Mouse (Mus musculus) forebrain, embryonic 11.5 days (tissue): ENCODE results near the gene Xiap. TPM values are rescaled to one million over a fixed set of nuclear protein-coding genes. Genes with fewer than 3 reads are reported as not detected.

Experiments used
- ATAC-seq: fragments of 200-750 bp; cut with Nextera tagmentation; replicated peaks from 2 replicates; pipeline ENCODE4 v1.8.0; 2017; ENCODE audit warnings: moderate TSS enrichment; ENCODE audit not compliant: low FRiP score
- DNase-seq: peaks from one replicate; pipeline ENCODE4 v3.0.0-alpha.2; 2017; ENCODE audit warnings: low spot score
- H3K27ac ChIP-seq: fragments of 300-500 bp; sonication (generic); 2 replicates; pipeline ENCODE4 v1.5.1; 2014; ENCODE audit warnings: low read depth, low read length
- H3K27me3 ChIP-seq: fragments of 300-500 bp; sonication (generic); 2 replicates; pipeline ENCODE4 v1.6.1; 2014; ENCODE audit warnings: mild to moderate bottlenecking, low read length, mixed read lengths; ENCODE audit not compliant: control insufficient read depth, insufficient read depth
- H3K36me3 ChIP-seq: fragments of 300-500 bp; sonication (generic); 2 replicates; pipeline ENCODE4 v1.6.1; 2014; ENCODE audit warnings: mild to moderate bottlenecking, low read length, moderate library complexity, mixed read lengths; ENCODE audit not compliant: control insufficient read depth, insufficient read depth
- H3K4me1 ChIP-seq: fragments of 300-500 bp; sonication (generic); replicated peaks from 2 replicates; pipeline ENCODE4 v1.6.1; 2014; ENCODE audit warnings: low read length, mixed read lengths; ENCODE audit not compliant: control insufficient read depth, insufficient read depth
- H3K4me2 ChIP-seq: fragments of 300-500 bp; sonication (generic); 2 replicates; pipeline ENCODE4 v1.6.1; 2014; ENCODE audit warnings: low read depth, mild to moderate bottlenecking, low read length, moderate library complexity, mixed read lengths; ENCODE audit not compliant: severe bottlenecking
- H3K4me3 ChIP-seq: fragments of 300-500 bp; sonication (generic); 2 replicates; pipeline ENCODE4 v1.5.1; 2014; ENCODE audit warnings: low read depth, low read length
- H3K9ac ChIP-seq: fragments of 300-500 bp; sonication (generic); 2 replicates; pipeline ENCODE4 v1.6.1; 2014; ENCODE audit warnings: low read length
- H3K9me3 ChIP-seq: fragments of 300-500 bp; sonication (generic); 2 replicates; pipeline ENCODE4 v1.6.1; 2016; ENCODE audit warnings: low read length, mixed read lengths; ENCODE audit not compliant: control insufficient read depth
- WGBS: fragments of 180-500 bp; shearing (Covaris S2); extraction: QIAGEN DNeasy Blood & Tissue Kit; methylation state at CpG from one replicate; pipeline ENCODE4 v1.1.7; 2014; 5-methylcytosine and 5-hydroxymethylcytosine counted together
- polyA plus RNA-seq: library from polyadenylated mRNA; unstranded; fragments of >200 nt; fragmentation: Nextera tagmentation; extraction: Ambion mirVana; gene quantifications from 2 replicates; pipeline ENCODE4 v1.2.1, GENCODE M21; 2014

The Xiap gene
- polyA plus RNA-seq, 1 experiment from 2014 or later: 16.4 TPM

GRCm38 (mm10) chrX:42150346-42151023 lies 91.0 kb downstream of the Xiap start:
- Histone ChIP-seq H3K36me3 (no peaks in the 10 kb centered on the region), H3K4me1 (no peaks in the 10 kb centered on the region), H3K27ac (peak overlapping the region; percentile 99), H3K4me2 (peak overlapping the region; percentile 58; the same call in 1 of the 2 replicates), H3K9ac (peak overlapping the region; percentile 93), H3K27me3 (no peaks in the 10 kb centered on the region), H3K4me3 (peak overlapping the region; percentile 54), H3K9me3 (no peaks in the 10 kb centered on the region)
- WGBS: 24% methylated on average over 18 of the region's 40 CpGs
- peak; percentile 87 for ATAC-seq
- peak; percentile 93 for DNase-seq

- Histone ChIP-seq H3K9me3 (no peaks in the 10 kb centered on the region), H3K27ac (peak overlapping the region; percentile 91), H3K36me3 (no peaks in the 10 kb centered on the region), H3K4me1 (no peaks in the 10 kb centered on the region), H3K4me3 (peak overlapping the region; percentile 47), H3K9ac (peak overlapping the region; percentile 72), H3K27me3 (no peaks in the 10 kb centered on the region), H3K4me2 (peak overlapping the region; percentile 48)
- DNase-seq (no peak), ATAC-seq (no peak)
- 16% methylated on average over 25 of the region's 25 CpGs for WGBS
Measured at GRCm38 (mm10) chrX:42151024-42151754, 91.7 kb downstream of the Xiap start.

- WGBS: 18% methylated on average over 17 of the region's 17 CpGs
- Histone ChIP-seq H3K27ac (peak overlapping the region; percentile 91), H3K4me2 (peak overlapping the region; percentile 48), H3K36me3 (no peaks in the 10 kb centered on the region), H3K9me3 (no peaks in the 10 kb centered on the region), H3K4me3 (peak overlapping the region; percentile 47), H3K9ac (peak overlapping the region; percentile 72), H3K4me1 (no peaks in the 10 kb centered on the region), H3K27me3 (no peaks in the 10 kb centered on the region)
- DNase-seq (peak; percentile 85), ATAC-seq (peak; percentile 79)
Measured at GRCm38 (mm10) chrX:42151903-42152369, 92.5 kb downstream of the Xiap start.

GRCm38 (mm10) chrX:42153056-42153455 lies 93.6 kb downstream of the Xiap start:
- H3K4me1 ChIP-seq: no peaks in the 10 kb centered on the region
- no peak overlapping the region for H3K9ac ChIP-seq
- H3K27ac ChIP-seq: no peak overlapping the region
- H3K9me3 ChIP-seq: no peaks in the 10 kb centered on the region
- peak overlapping the region; percentile 47 for H3K4me3 ChIP-seq
- no peak for DNase-seq
- 25% methylated on average over 4 of the region's 4 CpGs for WGBS
- ATAC-seq: no peak
- no peaks in the 10 kb centered on the region for H3K36me3 ChIP-seq
- H3K4me2 ChIP-seq: peak overlapping the region; percentile 48
- H3K27me3 ChIP-seq: no peaks in the 10 kb centered on the region

Other genes with a start within 250 kb of the Xiap start
- gene Thoc2, start 139.0 kb upstream of the Xiap start, polyA plus RNA-seq: 96.3 and 97.5 TPM in 2 replicates
- 59.6 and 71.1 TPM in 2 replicates for gene Stag2, start 89.6 kb downstream of the Xiap start, polyA plus RNA-seq